Mouse (Mus musculus) activated CD4-positive, CD25-positive, alpha-beta regulatory T cell, adult 9 weeks (primary cell): Measurements from ENCODE around the gene Vmn1r107. TPM values are rescaled to one million over a fixed set of nuclear protein-coding genes. Genes with fewer than 3 reads are reported as not detected.

Experiments
- polyA plus RNA-seq: library from polyadenylated mRNA; unstranded; fragments of 100-300 nt; shearing (Covaris generic); gene quantifications from one replicate; pipeline ENCODE4 v1.2.1, GENCODE M21; 2017

Gene Vmn1r107
- not detected for polyA plus RNA-seq

GRCm38 (mm10) chr7:20668618-20669017 is at the start of gene Vmn1r107:
Vmn1r107 (plus strand) TSS chr7:20668918.

GRCm38 (mm10) chr7:20703116-20703515 is 34.4 kb downstream of the Vmn1r107 start, which contains the start of gene Vmn1r111:
Vmn1r111 (minus strand) TSS chr7:20703216.

Other genes starting within 250 kb of the Vmn1r107 start
- not detected for gene Vmn1r101, start 226.3 kb upstream of the Vmn1r107 start, polyA plus RNA-seq
- gene Gm10670, start 194.0 kb upstream of the Vmn1r107 start, polyA plus RNA-seq = not detected
- gene Vmn1r103, start 158.4 kb upstream of the Vmn1r107 start, polyA plus RNA-seq = not detected
- not detected for gene Vmn1r104, start 135.1 kb upstream of the Vmn1r107 start, polyA plus RNA-seq
- gene Gm5726, start 123.2 kb upstream of the Vmn1r107 start, polyA plus RNA-seq = not detected
- not detected for gene Gm4141, start 92.7 kb upstream of the Vmn1r107 start, polyA plus RNA-seq
- gene Gm4513, start 69.9 kb upstream of the Vmn1r107 start, polyA plus RNA-seq = not detected
- gene Vmn1r111, start 34.3 kb downstream of the Vmn1r107 start, polyA plus RNA-seq = not detected
- gene Gm10668, start 61.7 kb downstream of the Vmn1r107 start, polyA plus RNA-seq = not detected
- not detected for gene Vmn1r112, start 102.3 kb downstream of the Vmn1r107 start, polyA plus RNA-seq
- not detected for gene Vmn1r113, start 118.4 kb downstream of the Vmn1r107 start, polyA plus RNA-seq
- gene Vmn1r114, start 143.3 kb downstream of the Vmn1r107 start, polyA plus RNA-seq = not detected
- gene Vmn1r115, start 176.1 kb downstream of the Vmn1r107 start, polyA plus RNA-seq = not detected
- gene Vmn1r116, start 203.3 kb downstream of the Vmn1r107 start, polyA plus RNA-seq = not detected
- not detected for gene Vmn1r117, start 215.2 kb downstream of the Vmn1r107 start, polyA plus RNA-seq
- gene Vmn1r118, start 243.4 kb downstream of the Vmn1r107 start, polyA plus RNA-seq = not detected